Mouse (Mus musculus): ENCODE data around the gene Ripor3. TPM values are rescaled to one million over a fixed set of nuclear protein-coding genes. Genes with fewer than 3 reads are reported as not detected.
A peak's percentile ranks its signal among the peaks of the same experiment; 100 is the strongest.

Gene Ripor3
- polyA plus RNA-seq, 1 experiment from 2014 or later, result 1.6 TPM

DNA sequence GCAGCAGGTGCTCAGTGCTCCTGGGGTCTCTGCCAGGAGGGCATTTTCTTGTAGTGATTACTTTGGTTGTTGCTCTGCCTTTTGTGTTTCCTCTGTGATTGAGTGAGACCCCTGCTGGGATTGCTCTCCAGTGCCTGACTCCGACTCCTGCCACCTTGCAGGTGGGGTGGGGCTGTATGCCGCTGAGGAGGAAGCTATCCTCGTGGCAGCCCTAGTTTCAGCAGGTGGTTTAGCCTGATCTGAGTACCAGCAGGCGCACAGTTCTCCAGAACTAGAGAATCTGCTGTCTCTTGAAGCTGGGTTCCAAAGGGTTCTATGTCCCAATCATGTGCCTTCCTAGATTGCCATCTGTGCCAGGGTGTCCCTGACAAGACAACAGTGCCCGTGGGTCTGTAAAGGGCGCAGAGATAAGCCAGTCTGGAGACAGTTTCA is 68.7 kb downstream of the Ripor3 start:
- H3K4me2 ChIP-seq, result no peak overlapping the region
- H3K4me3 ChIP-seq (replicated peaks), result no peak overlapping the region
- H3K27ac ChIP-seq, result no peak overlapping the region
- H3K9me3 ChIP-seq (replicated peaks), result no peaks in the 10 kb centered on the region
- ATAC-seq (ENCODE audit: low read depth), result no peak
- no peak overlapping the region for H3K9ac ChIP-seq
- peaks cover 87% of the 10 kb centered on the region for H3K4me1 ChIP-seq (replicated peaks)
- H3K27me3 ChIP-seq, result no peaks in the 10 kb centered on the region
- WGBS (ENCODE audit: insufficient replicate concordance), result 32% methylated on average over 6 of the region's 6 CpGs
- H3K36me3 ChIP-seq, result 0 out of 2 replicates have a peak, but pooled peaks cover 3% of the 10 kb centered on the region
- DNase-seq, result no peak

DNA sequence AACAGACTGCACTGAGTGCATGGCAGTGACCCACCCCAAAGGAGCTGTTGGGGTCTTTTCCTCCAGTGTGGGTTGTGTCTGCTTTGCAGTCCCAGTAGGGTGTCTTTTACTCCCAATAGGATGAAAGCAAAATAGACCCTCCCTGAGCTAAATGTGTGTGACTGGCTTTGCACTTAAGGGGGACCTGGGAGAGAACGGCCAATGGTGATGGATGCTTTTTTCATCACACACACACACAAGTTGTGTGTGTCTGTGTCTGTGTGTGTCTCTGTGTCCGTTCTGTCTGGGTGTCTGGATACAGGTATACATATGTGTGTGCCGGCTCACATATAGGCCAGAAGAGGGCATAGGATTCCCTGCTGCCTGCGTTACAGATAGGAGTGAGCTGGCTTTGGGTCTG is 69.1 kb downstream of the Ripor3 start:
- no peak overlapping the region for H3K9ac ChIP-seq
- H3K9me3 ChIP-seq (replicated peaks), result no peaks in the 10 kb centered on the region
- H3K4me1 ChIP-seq (replicated peaks), result peaks cover 83% of the 10 kb centered on the region
- H3K36me3 ChIP-seq, result 0 out of 2 replicates have a peak, but pooled peaks cover 3% of the 10 kb centered on the region
- WGBS (ENCODE audit: insufficient replicate concordance), result 74% methylated on average over 4 of the region's 4 CpGs
- H3K4me3 ChIP-seq (replicated peaks), result no peak overlapping the region
- ATAC-seq (ENCODE audit: low read depth), result no peak
- H3K27ac ChIP-seq, result no peak overlapping the region
- no peak for DNase-seq
- H3K4me2 ChIP-seq, result no peak overlapping the region
- H3K27me3 ChIP-seq, result no peaks in the 10 kb centered on the region

DNA sequence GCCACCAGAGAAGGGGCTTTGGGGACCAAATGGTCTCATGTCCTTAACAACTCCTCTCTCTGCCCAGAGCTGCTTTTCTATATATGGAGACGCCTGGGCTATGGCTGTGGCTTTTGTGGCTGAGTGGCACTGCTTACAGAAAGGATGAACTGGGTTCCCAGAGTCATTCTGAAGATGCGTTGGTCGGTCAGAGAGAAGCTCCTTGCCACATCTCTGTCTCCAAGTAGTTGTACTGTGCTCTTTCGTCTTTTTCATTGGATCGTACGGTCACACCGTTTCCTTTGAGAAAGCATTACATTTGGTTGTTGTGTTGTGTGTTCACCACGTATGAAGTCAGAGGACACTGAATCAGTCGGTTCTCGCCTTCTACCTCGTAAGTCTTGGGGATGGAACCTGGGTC is 69.8 kb downstream of the Ripor3 start:
- H3K27ac ChIP-seq, result no peak overlapping the region
- peaks cover 76% of the 10 kb centered on the region for H3K4me1 ChIP-seq (replicated peaks)
- H3K9ac ChIP-seq, result no peak overlapping the region
- H3K4me3 ChIP-seq (replicated peaks), result no peak overlapping the region
- ATAC-seq (ENCODE audit: low read depth), result no peak
- no peaks in the 10 kb centered on the region for H3K27me3 ChIP-seq
- H3K9me3 ChIP-seq (replicated peaks), result no peaks in the 10 kb centered on the region
- no peak overlapping the region for H3K4me2 ChIP-seq
- no peak for DNase-seq
- 0 out of 2 replicates have a peak, but pooled peaks cover 3% of the 10 kb centered on the region for H3K36me3 ChIP-seq
- 73% methylated on average over 11 of the region's 11 CpGs for WGBS (ENCODE audit: insufficient replicate concordance)

DNA sequence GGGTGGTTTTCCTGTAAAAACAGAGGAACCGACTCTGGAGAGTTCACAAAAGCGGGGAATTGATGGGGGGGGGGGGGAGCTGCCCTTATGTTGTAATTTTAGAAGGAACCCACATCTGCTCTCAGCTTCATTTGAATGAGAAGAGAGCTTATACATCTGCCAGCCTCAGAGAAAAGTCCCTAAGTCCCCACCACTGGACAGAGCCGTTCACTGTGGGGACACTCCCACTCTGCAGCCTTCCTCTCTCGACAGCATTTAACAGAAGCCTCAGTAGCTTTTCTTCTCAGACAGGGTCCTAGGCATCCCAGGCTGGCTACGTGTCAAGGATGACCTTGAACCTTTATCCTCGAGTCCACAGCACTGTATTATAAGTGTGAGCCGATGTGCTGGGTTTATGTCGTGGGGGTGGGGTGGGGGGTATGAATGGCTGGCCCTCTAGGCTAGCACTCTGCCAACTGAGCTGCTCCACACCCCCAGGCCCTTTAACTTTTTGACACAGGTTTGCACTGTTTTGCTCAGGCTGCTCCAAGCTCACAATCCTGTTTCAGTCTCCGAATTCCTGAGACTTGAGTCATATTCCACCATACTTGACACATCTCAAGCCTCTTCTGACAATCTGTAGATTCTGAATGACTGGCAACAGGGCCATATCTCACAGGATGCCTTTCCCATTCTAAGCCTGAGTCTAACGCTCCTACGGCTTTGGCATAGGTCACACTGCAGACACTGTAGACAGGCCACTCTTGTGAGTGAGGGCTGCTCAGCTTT is 70.6 kb downstream of the Ripor3 start:
- no peak overlapping the region for H3K27ac ChIP-seq
- ATAC-seq (ENCODE audit: low read depth), result no peak
- no peak overlapping the region for H3K9ac ChIP-seq
- 63% methylated on average over 11 of the region's 11 CpGs for WGBS (ENCODE audit: insufficient replicate concordance)
- no peaks in the 10 kb centered on the region for H3K9me3 ChIP-seq (replicated peaks)
- no peak overlapping the region for H3K4me3 ChIP-seq (replicated peaks)
- peaks cover 69% of the 10 kb centered on the region for H3K4me1 ChIP-seq (replicated peaks)
- 0 out of 2 replicates have a peak, but pooled peaks cover 3% of the 10 kb centered on the region for H3K36me3 ChIP-seq
- H3K4me2 ChIP-seq, result no peak overlapping the region
- no peak for DNase-seq
- H3K27me3 ChIP-seq, result no peaks in the 10 kb centered on the region

DNA sequence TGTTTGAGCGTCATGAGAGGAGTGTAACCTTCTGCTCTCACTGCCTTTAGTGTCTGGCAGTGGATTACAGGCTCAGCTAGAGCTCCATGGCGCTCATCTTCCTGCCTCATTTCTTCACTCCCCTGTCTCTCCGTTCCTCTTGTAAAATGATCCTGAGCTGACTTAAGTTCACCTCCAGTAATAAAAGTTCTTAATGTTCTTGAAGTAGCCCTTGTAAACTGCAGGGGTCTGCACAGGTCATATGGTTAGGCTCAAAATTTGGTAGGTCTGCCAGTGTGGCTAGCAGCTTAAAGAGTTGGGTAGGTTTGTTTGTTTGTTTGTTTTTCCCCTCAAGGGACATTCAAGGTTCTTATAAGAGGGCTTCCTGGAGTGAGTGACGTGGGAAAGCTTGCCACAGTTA is 71.2 kb downstream of the Ripor3 start:
- H3K4me1 ChIP-seq (replicated peaks), result peaks cover 65% of the 10 kb centered on the region
- H3K9me3 ChIP-seq (replicated peaks), result no peaks in the 10 kb centered on the region
- ATAC-seq (ENCODE audit: low read depth) (no peak), DNase-seq (no peak)
- H3K4me3 ChIP-seq (replicated peaks), result no peak overlapping the region
- H3K27me3 ChIP-seq, result no peaks in the 10 kb centered on the region
- WGBS (ENCODE audit: insufficient replicate concordance), result 62% methylated on average over 4 of the region's 4 CpGs
- H3K36me3 ChIP-seq, result 0 out of 2 replicates have a peak, but pooled peaks cover 3% of the 10 kb centered on the region
- no peak overlapping the region for H3K27ac ChIP-seq
- H3K9ac ChIP-seq, result no peak overlapping the region
- no peak overlapping the region for H3K4me2 ChIP-seq

DNA sequence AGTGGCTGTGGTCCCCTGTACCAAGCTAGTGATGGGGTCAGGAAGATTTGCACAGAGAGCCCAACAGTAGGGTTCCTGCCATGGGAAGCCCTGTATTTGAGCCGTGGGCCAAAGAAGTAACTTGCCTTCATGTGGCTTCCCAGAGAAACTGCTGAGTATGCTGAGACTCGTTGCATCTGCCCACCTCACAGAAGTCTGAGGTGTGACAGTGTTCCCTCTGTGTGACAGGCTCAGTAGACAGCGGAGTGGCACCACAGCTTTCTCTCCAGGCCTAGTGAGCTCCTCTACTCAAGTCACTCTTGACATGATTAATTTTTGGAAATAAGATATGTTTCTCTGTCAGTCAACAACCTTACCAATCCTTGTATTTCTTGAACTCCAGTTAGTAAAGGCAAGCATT is 71.6 kb downstream of the Ripor3 start:
- no peak overlapping the region for H3K4me3 ChIP-seq (replicated peaks)
- 0 out of 2 replicates have a peak, but pooled peaks cover 3% of the 10 kb centered on the region for H3K36me3 ChIP-seq
- H3K9me3 ChIP-seq (replicated peaks), result no peaks in the 10 kb centered on the region
- H3K4me1 ChIP-seq (replicated peaks), result peaks cover 66% of the 10 kb centered on the region
- no peak overlapping the region for H3K4me2 ChIP-seq
- 66% methylated on average over 3 of the region's 3 CpGs for WGBS (ENCODE audit: insufficient replicate concordance)
- H3K9ac ChIP-seq, result no peak overlapping the region
- H3K27me3 ChIP-seq, result no peaks in the 10 kb centered on the region
- DNase-seq, result no peak
- no peak for ATAC-seq (ENCODE audit: low read depth)
- no peak overlapping the region for H3K27ac ChIP-seq

DNA sequence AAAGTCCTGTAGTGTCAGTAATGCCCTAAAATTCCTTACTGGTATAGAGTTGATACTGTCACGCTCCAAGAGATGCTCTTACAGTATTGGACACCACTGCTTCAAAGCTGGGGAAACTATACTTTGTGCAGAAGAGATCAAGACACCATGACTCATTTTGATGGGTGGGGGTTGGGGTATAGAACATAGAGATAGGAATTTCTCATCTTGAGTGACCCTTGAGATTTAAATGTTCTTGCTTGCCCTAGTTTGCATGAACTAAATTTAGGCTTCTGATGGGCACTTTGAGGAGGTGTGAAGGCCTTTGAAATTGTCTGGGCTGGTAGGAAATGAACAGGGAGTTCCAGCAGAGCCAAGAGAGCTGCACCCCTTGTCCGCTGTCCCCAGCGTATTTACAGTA is 74.5 kb downstream of the Ripor3 start:
- DNase-seq (no peak), ATAC-seq (ENCODE audit: low read depth) (no peak)
- Histone ChIP-seq H3K9me3 (replicated peaks) (no peaks in the 10 kb centered on the region), H3K27ac (no peak overlapping the region), H3K27me3 (no peaks in the 10 kb centered on the region), H3K4me1 (replicated peaks) (peaks cover 57% of the 10 kb centered on the region), H3K4me3 (replicated peaks) (no peak overlapping the region), H3K9ac (no peak overlapping the region), H3K4me2 (no peak overlapping the region), H3K36me3 (0 out of 2 replicates have a peak, but pooled peaks cover 3% of the 10 kb centered on the region)
- WGBS (ENCODE audit: insufficient replicate concordance), result 85% methylated on average over 3 of the region's 3 CpGs

DNA sequence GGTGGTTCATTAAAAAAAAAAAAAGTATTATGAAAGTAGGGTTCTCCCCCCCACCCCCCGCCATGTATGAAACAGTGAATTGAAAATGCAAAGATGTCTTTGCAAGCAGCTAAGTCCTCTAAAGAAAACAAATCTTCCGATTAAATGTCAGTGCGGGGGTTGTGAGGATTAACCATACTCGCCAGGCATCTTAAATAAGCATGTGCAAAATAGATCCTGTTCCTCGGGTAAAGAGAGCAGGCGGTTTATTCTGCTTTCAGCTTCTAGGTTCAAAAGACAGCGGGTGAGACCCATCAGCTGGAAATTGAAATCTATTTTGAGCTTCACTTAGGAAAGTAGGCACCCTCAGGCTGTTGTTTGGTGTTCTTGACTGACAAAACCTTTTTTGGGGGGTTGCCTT is 77.0 kb downstream of the Ripor3 start:
- Histone ChIP-seq H3K9ac (peak overlapping the region; percentile 93), H3K4me2 (peak overlapping the region; percentile 90), H3K27ac (no peak overlapping the region), H3K9me3 (replicated peaks) (no peaks in the 10 kb centered on the region), H3K36me3 (no peaks in the 10 kb centered on the region), H3K4me1 (replicated peaks) (peaks cover 41% of the 10 kb centered on the region), H3K27me3 (no peaks in the 10 kb centered on the region), H3K4me3 (replicated peaks) (peak overlapping the region; percentile 93)
- ATAC-seq (ENCODE audit: low read depth) (no peak), DNase-seq (no peak)
- 54% methylated on average over 7 of the region's 7 CpGs for WGBS (ENCODE audit: insufficient replicate concordance)

DNA sequence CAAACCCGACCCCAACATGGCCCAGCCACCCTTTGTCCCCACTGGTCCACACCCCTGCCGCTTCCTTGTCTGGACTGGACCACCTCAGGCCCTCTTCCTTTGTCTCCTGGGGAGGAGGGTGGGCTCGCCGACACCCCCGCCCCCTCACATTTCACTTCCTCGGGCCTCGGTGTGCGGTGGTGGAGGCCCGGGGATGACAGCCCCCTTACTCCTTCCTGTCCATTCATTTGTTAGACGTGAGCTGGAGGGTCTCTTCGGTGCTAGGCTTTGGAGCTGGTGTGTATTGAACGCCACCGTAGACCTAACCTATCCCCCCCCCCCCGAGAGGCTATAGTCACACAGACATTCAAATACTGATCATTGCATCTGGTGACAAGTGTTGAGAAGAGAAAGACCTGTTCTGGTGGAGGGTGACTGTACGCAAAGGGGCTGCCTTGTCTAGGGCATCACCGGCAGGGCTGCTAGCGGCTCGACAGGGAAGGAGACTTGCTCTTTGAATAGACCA is 77.6 kb downstream of the Ripor3 start:
- peak overlapping the region; percentile 44; the same call in 1 of the 2 replicates for H3K27ac ChIP-seq
- WGBS (ENCODE audit: insufficient replicate concordance), result under 1% methylated on average over 18 of the region's 18 CpGs
- peak overlapping the region; percentile 93 for H3K4me3 ChIP-seq (replicated peaks)
- no peaks in the 10 kb centered on the region for H3K36me3 ChIP-seq
- peak overlapping the region; percentile 90 for H3K4me2 ChIP-seq
- peaks cover 43% of the 10 kb centered on the region for H3K4me1 ChIP-seq (replicated peaks)
- H3K9me3 ChIP-seq (replicated peaks), result no peaks in the 10 kb centered on the region
- H3K27me3 ChIP-seq, result no peaks in the 10 kb centered on the region
- peak overlapping the region; percentile 93 for H3K9ac ChIP-seq
- ATAC-seq (ENCODE audit: low read depth) (peak; percentile 31), DNase-seq (no peak)

DNA sequence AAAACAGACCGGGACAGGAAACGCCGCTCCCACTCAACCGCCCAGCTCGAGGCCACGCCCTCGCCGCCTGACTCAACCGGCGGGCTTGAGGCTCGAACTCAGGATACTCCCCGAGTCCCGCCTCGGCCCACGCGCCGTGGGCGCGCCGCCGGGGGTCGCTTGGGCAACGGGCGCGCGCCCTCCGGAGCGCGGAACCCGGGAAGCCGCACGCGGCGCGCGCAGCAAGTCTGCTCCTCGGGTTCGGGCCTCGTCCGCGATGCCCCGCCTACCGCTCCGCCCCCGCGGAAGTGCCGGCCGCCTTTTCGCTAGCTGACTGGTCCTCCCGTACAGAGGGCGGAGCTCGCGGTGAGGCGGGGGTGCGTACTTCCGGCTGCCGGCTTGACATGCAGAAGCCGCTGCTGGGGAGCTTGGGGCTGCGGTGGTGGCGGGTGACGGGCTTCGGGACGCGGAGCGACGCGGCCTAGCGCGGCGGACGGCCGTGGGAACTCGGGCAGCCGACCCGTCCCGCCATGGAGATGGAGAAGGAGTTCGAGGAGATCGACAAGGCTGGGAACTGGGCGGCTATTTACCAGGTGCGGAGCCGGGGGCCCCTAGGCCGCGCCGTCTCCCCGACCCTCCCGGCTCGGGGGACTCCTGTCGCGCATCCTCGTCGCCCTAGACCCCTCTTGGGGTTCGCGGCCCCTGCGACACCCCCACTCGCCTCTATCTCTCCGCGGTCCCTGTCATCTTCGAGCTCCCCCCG is 78.3 kb downstream of the Ripor3 start, which contains the start of gene Ptpn1:
Gene Ptpn1 (plus strand): TSS at position 73 of the 742 bp plus-strand sequence.
- no peaks in the 10 kb centered on the region for H3K9me3 ChIP-seq (replicated peaks)
- H3K4me3 ChIP-seq (replicated peaks), result peak within 1 kb of the TSS; percentile 93
- ATAC-seq (ENCODE audit: low read depth) (peak; percentile 95), DNase-seq (peak; percentile 98)
- peak within 1 kb of the TSS; percentile 75 for H3K27ac ChIP-seq
- WGBS (ENCODE audit: insufficient replicate concordance), result under 1% methylated on average over 98 of the region's 99 CpGs
- H3K9ac ChIP-seq, result peak within 1 kb of the TSS; percentile 93
- peaks cover 41% of the 10 kb centered on the region for H3K4me1 ChIP-seq (replicated peaks)
- H3K4me2 ChIP-seq, result peak within 1 kb of the TSS; percentile 90
- H3K27me3 ChIP-seq, result no peaks in the 10 kb centered on the region
- H3K36me3 ChIP-seq, result no peaks in the 10 kb centered on the region

DNA sequence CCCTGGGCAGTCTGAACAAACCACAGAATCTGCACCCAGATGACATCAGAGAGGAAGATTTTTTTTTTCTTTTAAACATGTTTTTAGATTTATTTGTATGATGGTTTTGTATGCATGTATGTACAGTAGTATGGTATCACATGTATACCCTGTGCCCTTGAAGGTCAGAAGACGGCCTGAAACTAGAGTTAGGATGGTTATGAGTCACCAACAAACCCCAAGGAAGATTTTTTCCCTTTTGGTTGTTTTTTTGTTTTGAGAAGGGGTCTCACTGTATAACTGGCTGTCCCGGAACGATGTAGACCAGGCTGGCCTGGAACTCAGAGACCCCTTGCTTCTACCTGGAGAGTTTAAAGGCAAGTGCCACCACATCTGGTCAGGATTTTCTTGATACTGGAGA is 79.4 kb downstream of the Ripor3 start:
- 92% methylated on average over 3 of the region's 3 CpGs for WGBS (ENCODE audit: insufficient replicate concordance)
- Histone ChIP-seq H3K27me3 (no peaks in the 10 kb centered on the region), H3K9ac (peak overlapping the region; percentile 93), H3K9me3 (replicated peaks) (no peaks in the 10 kb centered on the region), H3K4me2 (peak overlapping the region; percentile 90), H3K4me1 (replicated peaks) (peaks cover 49% of the 10 kb centered on the region), H3K4me3 (replicated peaks) (peak overlapping the region; percentile 93), H3K36me3 (no peaks in the 10 kb centered on the region), H3K27ac (no peak overlapping the region)
- DNase-seq (no peak), ATAC-seq (ENCODE audit: low read depth) (no peak)
